Mouse (Mus musculus) hematopoietic multipotent progenitor cell, adult 10-12 weeks (in vitro differentiated cells): ENCODE data around the gene Tmem164. TPM values are rescaled to one million over a fixed set of nuclear protein-coding genes. Genes with fewer than 3 reads are reported as not detected.

Experiments
- polyA plus RNA-seq: library from polyadenylated mRNA; stranded (reverse); fragments of >175 nt; gene quantifications from 2 replicates; pipeline ENCODE4 v1.2.3, GENCODE M21; 2012; ENCODE audit warnings: low replicate concordance

The Tmem164 gene
- 14.0 and 15.3 TPM in 2 replicates for polyA plus RNA-seq

GRCm38 (mm10) chrX:142681056-142681615 is at the start of gene Tmem164:
Tmem164 (plus strand) TSS chrX:142681406.

